Mouse (Mus musculus): ENCODE measurements around the gene Nrxn3.

DNA sequence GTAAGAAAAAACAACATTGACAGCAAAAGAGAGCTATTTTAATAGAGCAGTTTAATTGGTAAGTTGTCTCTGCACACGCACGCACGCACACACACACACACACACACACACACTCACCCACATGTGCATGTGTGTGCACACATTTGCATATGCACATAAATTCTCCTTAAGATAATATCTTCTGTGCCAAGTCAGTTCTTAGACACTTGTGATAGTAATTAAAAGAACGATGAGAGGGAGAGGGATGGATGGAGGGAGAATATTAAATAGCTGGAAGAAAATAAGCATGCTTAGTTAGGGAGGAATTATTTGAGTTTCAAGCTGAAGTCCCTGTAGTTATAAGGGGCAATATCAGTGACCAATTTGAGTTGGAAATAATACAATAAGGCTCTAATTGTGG, 203.6 kb downstream of the Nrxn3 start:
- TF ChIP-seq POLR2A (IDR thresholded peaks at IDR 0.05; ENCODE audit: control insufficient read depth, extremely low read depth, insufficient read depth, low read length, poor library complexity): no peak
- TF ChIP-seq CTCF (IDR thresholded peaks at IDR 0.05; ENCODE audit: borderline replicate concordance, control insufficient read depth, extremely low read depth, insufficient read depth, low read length, poor library complexity): no peak

All from thymus, adult 2 months (tissue).